In the genomic region with DNA sequence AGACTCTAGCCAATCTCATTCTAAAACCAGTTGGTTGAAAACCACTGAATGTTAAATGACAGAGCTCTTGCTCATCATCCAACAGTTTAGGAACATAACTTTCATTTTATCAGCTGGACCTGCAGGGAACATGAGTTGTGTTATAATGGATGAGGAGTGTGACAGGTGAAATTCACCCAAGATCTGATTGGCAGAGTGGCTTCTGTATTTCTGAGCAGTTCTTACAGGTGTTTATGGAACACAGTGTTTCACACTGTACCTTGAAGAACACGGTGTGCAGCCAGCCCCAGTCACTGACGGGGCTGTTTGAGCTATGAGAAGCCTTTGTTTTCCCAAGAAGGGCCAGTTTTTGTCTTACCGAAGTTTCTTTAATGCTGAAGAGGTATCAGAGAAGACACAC, we compare ENCODE assay signal across 11 mouse cellular contexts.
"Had no signal": no experiment of that assay in that cellular context is flagged by ENCODE, and none has a peak within 500 bp of the region (broad histone marks: within the 10 kb centered on the region; RNA-seq: fewer than 3 reads in every experiment).

No protein-coding gene starts in this region.

- DNase-seq: right cerebral cortex, adult 18-20 months; right cerebral cortex, postnatal 14 days; right cerebral cortex, postnatal 25 days; right cerebral cortex, postnatal 4 days; spleen, adult 18-20 months; thymus, adult 18-20 months; thymus, adult 2 months; thymus, postnatal 14 days; thymus, postnatal 25 days; thymus, postnatal 36 days; thymus, postnatal 4 days had no signal
